Mouse (Mus musculus): Measurements from ENCODE around the gene Rarres1. TPM values are rescaled to one million over a fixed set of nuclear protein-coding genes. Genes with fewer than 3 reads are reported as not detected.

Rarres1 gene
- polyA plus RNA-seq (2012; rRNA removed; ENCODE audit: low replicate concordance) = 1.8 and 4.9 TPM in 2 replicates

DNA sequence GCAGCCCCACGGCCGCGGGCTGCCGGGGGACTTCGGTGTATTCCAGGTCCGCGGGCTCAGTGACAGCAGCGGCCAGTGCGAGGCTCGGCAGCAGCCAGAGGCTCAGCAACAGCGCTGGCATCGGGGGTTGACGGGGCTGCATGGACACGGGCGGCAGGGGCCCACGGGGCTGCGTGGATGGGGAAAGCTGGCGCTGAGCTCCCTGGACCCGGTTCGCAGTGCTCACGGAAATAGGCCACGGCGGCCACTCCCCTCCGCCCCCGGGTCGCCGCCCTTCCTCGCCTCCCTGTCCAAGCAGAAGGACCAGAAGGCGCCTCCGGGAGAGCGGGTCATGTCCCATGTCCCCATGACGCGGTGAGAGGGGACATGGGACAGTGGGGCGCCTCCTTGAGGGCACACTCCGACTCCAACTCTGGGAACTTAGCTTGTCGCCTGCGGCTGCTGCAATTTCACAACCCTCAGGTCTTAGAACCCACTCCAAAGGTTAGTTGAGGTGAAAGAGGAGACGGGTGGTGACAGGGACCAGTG lies at the start of gene Rarres1:
Gene Rarres1 (minus strand): TSS at position 250 of the 528 bp plus-strand sequence.

GRCm38 (mm10) chr3:67463450-67464372 lies 51.6 kb downstream of the Rarres1 start, which contains the start of gene Lxn:
Gene Lxn, minus strand, starts transcription at chr3:67463926.

DNA sequence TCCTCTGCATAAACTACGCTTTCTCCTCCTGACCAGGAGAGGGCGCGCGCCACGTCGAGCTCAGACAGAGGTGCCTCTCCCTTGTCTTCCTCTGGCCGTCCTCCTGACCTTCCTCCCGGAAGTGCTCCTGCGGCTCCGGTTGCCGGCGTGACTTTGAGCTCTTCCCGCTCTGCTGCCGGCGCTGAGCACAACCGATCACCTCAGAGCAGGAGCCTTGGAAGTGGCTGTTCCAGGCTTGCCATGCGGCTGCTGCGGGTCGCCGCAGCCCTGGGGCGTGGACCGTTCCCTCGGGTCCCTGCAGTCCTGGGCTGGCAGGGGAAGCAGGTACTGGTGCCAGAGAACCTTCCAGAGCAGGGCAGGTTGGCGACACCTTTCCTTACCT lies 85.3 kb downstream of the Rarres1 start, which contains the start of gene Gfm1:
Gene Gfm1 (plus strand): TSS at position 98 of the 382 bp plus-strand sequence.

Other genes starting within 250 kb of the Rarres1 start
- not detected in 2 replicates for gene Mlf1, start 141.4 kb downstream of the Rarres1 start, polyA plus RNA-seq (2012; rRNA removed; ENCODE audit: low replicate concordance)
- not detected in 2 replicates for gene Gm17402, start 140.4 kb downstream of the Rarres1 start, polyA plus RNA-seq (2012; rRNA removed; ENCODE audit: low replicate concordance)
- gene Gfm1, start 85.4 kb downstream of the Rarres1 start, polyA plus RNA-seq (2012; rRNA removed; ENCODE audit: low replicate concordance) = 6.3 and 9.9 TPM in 2 replicates
- gene Lxn, start 51.6 kb downstream of the Rarres1 start, polyA plus RNA-seq (2012; rRNA removed; ENCODE audit: low replicate concordance) = 48.7 and 59.2 TPM in 2 replicates
- 30.1 and 31.3 TPM in 2 replicates for gene Mfsd1, start 67.2 kb upstream of the Rarres1 start, polyA plus RNA-seq (2012; rRNA removed; ENCODE audit: low replicate concordance)